Mouse (Mus musculus): ENCODE measurements around the gene Zcchc2.

- TF ChIP-seq CTCF (conservative IDR thresholded peaks at IDR 0.05; ENCODE audit: low read length) (no peak), POU5F1 (IDR thresholded peaks at IDR 0.05; ENCODE audit: borderline replicate concordance, low read length) (no peak)
Measured at GRCm38 (mm10) chr1:106030331-106030730, 40.1 kb downstream of the Zcchc2 start.
